Mouse (Mus musculus): ENCODE data around the gene Nr1h4. TPM values are rescaled to one million over a fixed set of nuclear protein-coding genes. Genes with fewer than 3 reads are reported as not detected.

Nr1h4 gene
- polyA plus RNA-seq, 1 experiment from 2014 or later = not detected

GRCm38 (mm10) chr10:89404936-89405335 lies 128.4 kb downstream of the Nr1h4 start:
- H3K4me1 ChIP-seq (ENCODE audit: control insufficient read depth, insufficient read depth, low read length) = no peaks in the 10 kb centered on the region
- H3K9me3 ChIP-seq (ENCODE audit: control insufficient read depth, low read length) = no peaks in the 10 kb centered on the region
- ATAC-seq (ENCODE audit: low FRiP score, low TSS enrichment) (no peak), DNase-seq (no peak)
- H3K36me3 ChIP-seq (ENCODE audit: control insufficient read depth, insufficient read depth, low read length) = no peaks in the 10 kb centered on the region
- H3K9ac ChIP-seq (replicated peaks; ENCODE audit: low read length) = no peak overlapping the region
- WGBS = 82% methylated on average over 4 of the region's 4 CpGs
- H3K4me2 ChIP-seq (ENCODE audit: low read length) = no peak overlapping the region
- no peak overlapping the region for H3K27ac ChIP-seq (replicated peaks; ENCODE audit: low read depth, low read length)
- H3K27me3 ChIP-seq (ENCODE audit: control insufficient read depth, insufficient read depth, low read length) = no peaks in the 10 kb centered on the region
- no peak overlapping the region for H3K4me3 ChIP-seq (replicated peaks; ENCODE audit: low read depth, low read length)

Other genes starting within 250 kb of the Nr1h4 start
- 7.8 and 8.9 TPM in 2 replicates for gene Ano4, start 188.8 kb downstream of the Nr1h4 start, polyA plus RNA-seq (2014; fragmentation: Nextera tagmentation; extraction: Ambion mirVana)
- gene Gas2l3, start 89.6 kb downstream of the Nr1h4 start, polyA plus RNA-seq (2014; fragmentation: Nextera tagmentation; extraction: Ambion mirVana) = 3.6 and 6.0 TPM in 2 replicates
- 1.1 and 1.3 TPM in 2 replicates for gene Slc17a8, start 87.7 kb upstream of the Nr1h4 start, polyA plus RNA-seq (2014; fragmentation: Nextera tagmentation; extraction: Ambion mirVana)
- 18.8 and 20.6 TPM in 2 replicates for gene Scyl2, start 152.7 kb upstream of the Nr1h4 start, polyA plus RNA-seq (2014; fragmentation: Nextera tagmentation; extraction: Ambion mirVana)
- 53.8 and 63.0 TPM in 2 replicates for gene Actr6, start 198.7 kb upstream of the Nr1h4 start, polyA plus RNA-seq (2014; fragmentation: Nextera tagmentation; extraction: Ambion mirVana)
- 31.9 and 37.9 TPM in 2 replicates for gene Uhrf1bp1l, start 211.4 kb upstream of the Nr1h4 start, polyA plus RNA-seq (2014; fragmentation: Nextera tagmentation; extraction: Ambion mirVana)

Measured in midbrain, embryonic 14.5 days (tissue).